Mouse (Mus musculus) myocyte (in vitro differentiated cells): ENCODE measurements at regions not wholly inside any gene's neighbourhood (a gene's known extent, or its start where the extent isn't known, plus 50 kb on each side); places are given as distances from the start of the nearest gene placed in this dataset.

Source experiments
- CEBPB ChIP-seq: IDR thresholded peaks from 2 replicates; pipeline ENCODE4 v1.6.1; 2011; ENCODE audit warnings: mild to moderate bottlenecking, moderate library complexity; ENCODE audit not compliant: poor library complexity, insufficient read depth, severe bottlenecking
- E2F4 ChIP-seq: IDR thresholded peaks from one replicate; pipeline ENCODE4 v1.6.1; 2011; ENCODE audit warnings: mild to moderate bottlenecking, control low read depth, moderate library complexity; ENCODE audit not compliant: insufficient read depth
- MAX ChIP-seq: IDR thresholded peaks from one replicate; pipeline ENCODE4 v1.6.1; 2011; ENCODE audit warnings: low read depth, mild to moderate bottlenecking, control low read depth
- MYOD1 ChIP-seq, 3 experiments: IDR thresholded peaks; one replicate each; pipeline ENCODE4 v1.6.1; 2011; ENCODE audit warnings: control low read depth in 2 of 3, low read depth in 2 of 3, mild to moderate bottlenecking in 2 of 3, moderate library complexity in 1 of 3; ENCODE audit not compliant: insufficient read length in 2 of 3, control insufficient read depth in 1 of 3
- POLR2A ChIP-seq: IDR thresholded peaks from one replicate; pipeline ENCODE4 v1.6.1; 2011; ENCODE audit warnings: low read depth, mild to moderate bottlenecking, control low read depth, moderate library complexity; ENCODE audit not compliant: insufficient read length
- POLR2AphosphoS2 ChIP-seq: IDR thresholded peaks from one replicate; pipeline ENCODE4 v1.6.1; 2011; ENCODE audit warnings: low read depth, control low read depth; ENCODE audit not compliant: insufficient read length
- REST ChIP-seq: IDR thresholded peaks from one replicate; pipeline ENCODE4 v1.6.1; 2011; ENCODE audit warnings: mild to moderate bottlenecking, control low read depth, moderate library complexity; ENCODE audit not compliant: insufficient read depth, insufficient read length
- SRF ChIP-seq: IDR thresholded peaks from one replicate; pipeline ENCODE4 v1.6.1; 2011; ENCODE audit warnings: low read depth; ENCODE audit not compliant: control insufficient read depth, insufficient read length
- TCF12 ChIP-seq: IDR thresholded peaks from one replicate; pipeline ENCODE4 v1.6.1; 2011; ENCODE audit warnings: mild to moderate bottlenecking, control low read depth; ENCODE audit not compliant: poor library complexity, insufficient read depth, severe bottlenecking
- TCF3 ChIP-seq: IDR thresholded peaks from one replicate; pipeline ENCODE4 v1.6.1; 2011; ENCODE audit warnings: low read depth, control low read depth; ENCODE audit not compliant: insufficient read length

- TF ChIP-seq POLR2A, result no peak
- TF ChIP-seq REST, result no peak
- no peak for TF ChIP-seq MYOD1 (IDR thresholded peaks at IDR 0.05; ENCODE audit: control insufficient read depth in 1 of 3, insufficient read length in 2 of 3, low read depth in 2 of 3)
- no peak for TF ChIP-seq TCF12
- TF ChIP-seq E2F4, result no peak
- TF ChIP-seq POLR2AphosphoS2, result no peak
- no peak for TF ChIP-seq SRF
- TF ChIP-seq MAX, result no peak
- TF ChIP-seq CEBPB, result no peak
- TF ChIP-seq TCF3, result no peak
Measured at GRCm38 (mm10) chr6:50918248-50918647, 264.0 kb upstream of the Npvf start.
